Mouse (Mus musculus) thymus, adult 2 months (tissue): ENCODE data around the gene Vangl2.

Experiments used
- CTCF ChIP-seq: fragments of 200-500 bp; IDR thresholded peaks from 2 replicates; pipeline ENCODE4 v1.5.1; 2012; ENCODE audit warnings: mild to moderate bottlenecking, control low read depth, low read length, moderate library complexity, borderline replicate concordance; ENCODE audit not compliant: control insufficient read depth, poor library complexity, insufficient read depth; ENCODE audit errors: extremely low read depth
- POLR2A ChIP-seq: fragments of 200-500 bp; IDR thresholded peaks from 2 replicates; pipeline ENCODE4 v1.6.1; 2012; ENCODE audit warnings: mild to moderate bottlenecking, low read length, control low read depth, moderate library complexity; ENCODE audit not compliant: control insufficient read depth, poor library complexity, insufficient read depth; ENCODE audit errors: extremely low read depth

DNA sequence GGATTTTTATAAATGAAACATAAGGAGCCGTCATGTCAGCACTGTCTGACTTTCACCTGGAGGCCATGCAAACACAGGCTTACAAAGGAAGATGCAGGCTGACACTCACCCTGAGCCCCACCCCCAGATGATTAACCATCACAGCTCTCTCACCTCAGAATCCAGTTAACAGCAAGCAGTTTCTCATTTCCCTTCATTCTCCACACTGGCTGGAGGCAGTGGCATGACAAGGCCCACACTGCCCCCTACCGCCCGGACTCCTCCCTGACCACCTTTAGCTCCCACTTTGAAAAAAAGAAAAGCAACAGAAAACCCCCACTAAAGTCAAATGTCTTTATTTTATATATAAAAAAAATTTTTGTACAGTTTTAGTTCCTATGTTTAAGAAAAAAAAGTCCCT, 27.6 kb downstream of the Vangl2 start:
- TF ChIP-seq CTCF: 0 out of 2 replicates have a peak, but pooled peaks have one; percentile 61
- no peak for TF ChIP-seq POLR2A
